Mouse (Mus musculus): Measurements from ENCODE around the gene Ezh1. TPM values are rescaled to one million over a fixed set of nuclear protein-coding genes. Genes with fewer than 3 reads are reported as not detected.
"Not testable (repeated sequence)": the region's sequence is repeated elsewhere in the genome, so short reads cannot be mapped to it uniquely, and the experiment has no call there.

Gene Ezh1
- total RNA-seq, 2 experiments from 2014 or later, result 24.0 to 27.5 TPM

GRCm38 (mm10) chr11:101173112-101173511, 53.2 kb downstream of the Ezh1 start:
- intact Hi-C loops (cut with DNase I), result loop anchor here (10.0 kb wide), 1 partner anchor 278 kb away; no protein-coding TSS in a partner anchor
- peak; percentile 50 for DNase-seq

- DNase-seq, result no peak
- intact Hi-C loops (cut with DNase I), result loop anchor here (10.0 kb wide), 1 partner anchor 278 kb away; no protein-coding TSS in a partner anchor
Observed at GRCm38 (mm10) chr11:101172434-101172815, 53.8 kb downstream of the Ezh1 start.

DNA sequence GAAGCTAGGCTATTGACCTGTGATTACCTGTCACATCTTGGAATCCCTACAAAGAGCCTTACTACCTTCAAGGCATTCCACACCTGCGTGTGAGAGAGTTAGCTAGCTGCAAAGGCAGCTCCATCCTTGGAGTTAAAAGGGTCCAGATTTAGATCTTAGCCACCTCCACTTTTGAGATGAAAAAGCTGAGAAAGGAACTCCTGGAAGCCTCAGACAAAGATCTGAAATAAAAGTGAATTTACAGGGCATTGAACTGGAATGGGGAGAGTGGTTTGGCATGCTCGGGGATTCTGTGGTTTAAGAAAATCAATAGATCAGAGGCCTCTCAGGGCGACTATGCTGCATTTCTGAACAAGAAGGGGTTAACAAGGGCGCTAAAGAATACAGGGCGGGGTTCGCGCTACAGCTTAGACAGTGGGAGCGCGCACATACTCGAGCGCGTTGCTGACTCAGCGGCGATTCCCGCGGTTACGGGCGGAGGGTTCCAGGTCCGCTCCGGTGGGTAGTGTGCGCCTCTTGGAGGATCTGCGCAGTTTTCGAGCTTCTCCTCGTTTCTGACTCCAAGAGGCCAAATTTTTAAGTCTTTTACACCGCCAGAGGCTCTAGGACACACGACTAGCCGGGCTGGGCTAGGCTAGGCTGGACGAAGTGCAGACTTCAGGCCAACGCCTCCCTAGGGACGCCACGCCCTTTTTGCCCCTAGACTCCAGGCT, 54.4 kb downstream of the Ezh1 start:
- DNase-seq, result peak; percentile 74 to 75
- intact Hi-C loops (cut with DNase I), result loop anchor here (10.0 kb wide), 1 partner anchor 277 kb away; no protein-coding TSS in a partner anchor

DNA sequence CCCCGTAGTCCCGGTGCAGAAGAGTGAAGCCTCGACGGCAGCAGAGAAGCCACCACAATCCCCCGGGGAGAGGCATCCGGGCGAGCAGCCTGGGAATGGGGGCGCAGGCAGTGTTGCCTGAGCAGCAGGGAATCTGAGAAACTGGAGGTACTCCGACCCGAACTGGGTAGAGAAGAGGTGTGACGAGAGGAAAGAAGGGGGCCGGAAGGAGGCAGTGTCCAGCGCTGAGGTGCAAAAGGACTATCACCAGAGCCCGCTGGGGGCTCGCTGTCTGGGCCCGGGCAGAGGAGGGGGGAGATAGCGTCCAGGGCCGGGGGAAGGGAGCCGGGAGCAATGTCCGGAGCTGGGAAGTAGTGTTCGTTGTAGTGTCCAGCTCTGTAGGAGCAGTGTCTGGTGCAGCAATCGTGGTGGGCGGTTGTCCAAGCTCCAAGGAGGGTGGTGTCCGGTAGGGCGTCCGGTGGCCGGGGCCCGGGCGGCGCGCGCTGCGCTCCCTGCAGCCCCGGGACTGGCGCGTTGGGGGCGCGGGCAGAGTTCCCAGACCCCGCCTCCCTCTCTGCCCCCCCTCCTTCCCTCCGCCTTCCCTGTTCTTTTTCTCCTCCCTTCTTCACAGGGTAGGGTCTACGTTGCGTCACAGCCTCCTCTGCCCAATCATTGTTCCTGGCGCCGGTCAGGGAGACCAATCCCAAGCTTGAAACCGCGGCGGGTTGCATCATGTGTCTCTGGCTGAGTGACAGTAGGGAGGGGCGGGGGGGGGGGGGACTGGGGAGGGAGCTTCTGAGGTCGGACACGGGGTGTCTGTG, 55.3 kb downstream of the Ezh1 start, which contains the start of gene Plekhh3:
Gene Plekhh3, minus strand, starts transcription at position 541 of the 800 bp plus-strand sequence.
- DNase-seq, result peak; percentile 92 to 93
- intact Hi-C loops (cut with DNase I), result loop anchor here (10.0 kb wide), 1 partner anchor 276 kb away; no protein-coding TSS in a partner anchor

DNA sequence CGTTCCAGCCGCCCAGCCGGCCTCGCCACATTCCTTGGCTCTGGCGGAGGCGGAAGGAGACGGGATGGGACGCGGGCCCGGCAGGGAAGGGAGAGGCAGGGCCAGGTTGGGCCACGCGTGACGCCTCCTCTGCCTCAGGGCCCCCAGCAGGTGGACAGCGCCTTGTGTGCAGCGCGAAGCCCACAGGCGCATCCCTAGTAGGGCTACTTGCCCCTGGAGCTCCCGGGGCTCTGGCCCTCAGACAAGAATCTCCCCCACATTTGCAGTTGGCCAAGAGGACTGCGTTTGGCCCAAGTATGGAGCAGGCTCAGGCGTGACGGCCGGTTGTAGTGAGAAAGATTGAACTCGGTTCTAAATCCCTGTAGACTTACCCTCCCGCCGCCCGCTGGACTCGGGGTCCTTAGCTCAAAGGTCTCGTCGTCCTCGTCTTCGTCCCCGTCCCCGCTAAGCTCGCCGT, 55.9 kb downstream of the Ezh1 start, which contains the start of gene Cntnap1:
Gene Cntnap1, plus strand, starts transcription at position 170 of the 457 bp plus-strand sequence.
- intact Hi-C loops (cut with DNase I), result loop anchor here (10.0 kb wide), 1 partner anchor 276 kb away; no protein-coding TSS in a partner anchor
- peak; percentile 80 for DNase-seq

- DNase-seq, result no peak
- intact Hi-C loops (cut with DNase I), result loop anchor here (10.0 kb wide), 1 partner anchor 275 kb away; no protein-coding TSS in a partner anchor
Observed at GRCm38 (mm10) chr11:101169301-101170107, 56.8 kb downstream of the Ezh1 start.

- DNase-seq, result peak; percentile 59 to 70
- intact Hi-C loops (cut with DNase I), result no loop called here
Observed at GRCm38 (mm10) chr11:101168301-101168980, 57.8 kb downstream of the Ezh1 start.

GRCm38 (mm10) chr11:101167963-101168300, 58.3 kb downstream of the Ezh1 start:
- no peak for DNase-seq
- intact Hi-C loops (cut with DNase I), result loop anchor here (2.0 kb wide), 1 partner anchor 45 kb away; no protein-coding TSS in a partner anchor

GRCm38 (mm10) chr11:101167211-101167962, 58.9 kb downstream of the Ezh1 start:
- no peak for DNase-seq
- intact Hi-C loops (cut with DNase I), result loop anchor here (2.0 kb wide), 1 partner anchor 45 kb away; no protein-coding TSS in a partner anchor

- intact Hi-C loops (cut with DNase I), result loop anchor here (2.0 kb wide), 1 partner anchor 44 kb away; no protein-coding TSS in a partner anchor
- DNase-seq, result no peak
Observed at GRCm38 (mm10) chr11:101166357-101166756, 59.9 kb downstream of the Ezh1 start.

DNA sequence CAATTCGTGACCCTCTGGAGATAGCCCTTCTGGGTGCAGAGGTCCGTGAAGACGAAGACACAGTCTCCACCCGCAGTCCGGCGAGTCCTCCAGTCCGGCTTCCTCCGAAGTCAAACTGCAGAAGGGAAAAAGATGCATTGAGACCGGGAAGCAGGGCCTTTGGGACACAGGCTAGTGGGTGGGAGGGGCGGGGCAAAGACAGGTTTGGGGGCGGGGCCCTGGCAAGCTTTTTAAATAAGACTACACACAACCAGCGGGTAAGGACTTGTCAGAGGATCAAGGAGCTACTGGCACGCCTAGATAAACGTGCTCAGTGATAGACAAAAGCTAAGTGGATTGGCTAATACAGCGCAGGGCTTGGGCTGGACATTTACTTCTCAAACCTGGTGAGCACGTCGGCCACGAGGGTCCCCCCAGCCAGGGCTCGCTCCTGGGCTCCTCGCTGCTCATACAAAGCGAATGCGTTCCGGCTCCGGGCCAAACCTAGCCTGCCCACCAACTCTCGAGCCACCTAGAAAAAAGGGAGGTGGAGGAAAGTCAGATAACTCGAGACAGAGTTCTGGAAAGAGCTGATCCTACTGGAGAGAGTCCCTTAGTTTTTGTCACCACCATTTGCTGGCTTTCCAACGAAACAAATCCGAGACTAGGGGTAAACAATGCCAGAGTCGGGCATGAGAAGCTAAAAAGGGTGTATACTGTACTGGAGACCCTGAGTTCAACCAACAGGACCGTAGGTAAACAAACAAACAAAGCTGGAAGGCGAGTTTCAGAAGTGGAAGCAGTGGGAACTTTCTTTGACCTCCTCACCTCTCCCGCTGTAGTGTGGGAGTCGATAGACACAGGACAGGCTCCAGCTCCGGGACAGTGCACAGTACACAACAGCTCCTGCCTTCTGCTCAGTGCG, 61.3 kb downstream of the Ezh1 start:
- DNase-seq, result no peak
- intact Hi-C loops (cut with DNase I), result no loop called here

- DNase-seq, result no peak
- intact Hi-C loops (cut with DNase I), result no loop called here
Observed at GRCm38 (mm10) chr11:101164351-101164665, 62.0 kb downstream of the Ezh1 start.

- intact Hi-C loops (cut with DNase I), result no loop called here
- DNase-seq, result no peak
Observed at GRCm38 (mm10) chr11:101163476-101164350, 62.5 kb downstream of the Ezh1 start.

DNA sequence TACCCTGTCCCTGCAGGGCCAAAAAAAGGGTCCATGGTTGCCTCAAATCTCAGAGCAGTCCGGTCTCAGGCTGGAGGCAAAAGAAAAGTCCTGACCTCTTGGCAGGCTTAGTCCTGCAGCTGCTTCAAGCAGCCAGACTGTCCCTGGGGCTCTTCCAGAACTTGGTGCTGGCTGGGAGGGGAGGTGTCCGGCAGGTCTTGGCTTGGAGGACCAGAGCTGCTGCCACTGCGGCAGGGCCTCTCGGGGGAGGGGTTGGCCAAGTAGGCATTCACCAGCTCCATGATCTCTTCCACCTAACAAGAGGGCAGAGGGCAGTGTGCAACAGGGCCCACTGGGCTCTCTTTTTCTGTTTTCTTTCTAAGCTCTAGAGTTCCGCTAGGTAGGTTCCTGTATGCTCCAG, 63.5 kb downstream of the Ezh1 start:
- peak; percentile 79 to 82 for DNase-seq
- intact Hi-C loops (cut with DNase I), result no loop called here

GRCm38 (mm10) chr11:101162301-101162700, 64.0 kb downstream of the Ezh1 start:
- intact Hi-C loops (cut with DNase I), result no loop called here
- no peak for DNase-seq

DNA sequence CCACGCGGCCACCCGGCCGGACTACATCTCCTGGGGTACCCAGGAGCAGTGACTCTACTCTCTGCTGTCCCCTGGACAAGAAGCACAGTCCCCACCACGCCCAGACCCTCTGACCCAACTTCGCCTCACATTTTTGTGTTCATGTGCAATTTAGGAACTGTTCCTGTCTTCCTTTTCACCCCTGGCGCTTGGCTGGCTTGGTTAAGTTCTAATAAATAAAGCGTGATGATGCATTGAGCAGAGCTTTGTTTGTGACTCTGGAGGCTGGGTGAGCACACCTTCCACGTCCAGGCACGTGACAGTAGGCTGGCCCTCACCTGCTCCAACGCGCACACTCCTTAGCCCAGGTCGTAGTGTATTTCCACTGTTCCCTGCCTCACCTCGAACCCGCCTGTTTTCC, 64.7 kb downstream of the Ezh1 start:
- no peak for DNase-seq
- intact Hi-C loops (cut with DNase I), result no loop called here

DNA sequence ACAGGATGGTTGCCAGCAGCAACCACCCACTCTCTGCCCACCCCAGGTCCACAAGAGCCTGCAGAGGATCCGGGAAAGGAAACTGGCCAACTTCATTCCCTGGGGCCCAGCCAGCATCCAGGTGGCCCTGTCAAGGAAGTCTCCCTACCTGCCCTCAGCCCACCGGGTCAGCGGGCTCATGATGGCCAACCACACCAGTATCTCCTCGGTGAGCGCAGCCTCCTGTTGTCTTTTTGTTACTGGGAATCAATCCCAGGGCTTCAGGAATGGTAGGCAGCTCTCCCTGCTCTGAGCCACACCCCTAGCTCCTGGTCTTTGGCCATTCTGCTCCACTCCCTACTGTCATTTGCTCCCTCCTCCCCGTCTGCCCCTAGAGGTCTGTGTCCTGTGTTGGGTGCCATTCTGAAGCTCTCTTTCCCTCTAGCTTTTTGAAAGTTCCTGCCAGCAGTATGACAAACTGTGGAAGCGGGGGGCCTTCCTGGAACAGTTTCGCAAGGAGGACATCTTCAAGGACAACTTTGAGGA, 65.2 kb downstream of the Ezh1 start:
- DNase-seq; intact Hi-C loops (cut with DNase I): not testable (repeated sequence)

Measured in heart, postnatal 14 days (tissue).